Mouse (Mus musculus): ENCODE measurements around the gene Npcd. TPM values are rescaled to one million over a fixed set of nuclear protein-coding genes. Genes with fewer than 3 reads are reported as not detected.

Npcd gene
- polyA plus RNA-seq (2012; rRNA removed) = 0.47 and 0.87 TPM in 2 replicates

GRCm38 (mm10) chr15:79834130-79834880 is at the start of gene Npcd, which contains the start of gene Cbx6:
Gene Npcd (minus strand): TSS chr15:79834237.
Gene Cbx6 (minus strand): TSS chr15:79834688.
- DNase-seq (ENCODE audit: low spot score) = peak; percentile 85

DNA sequence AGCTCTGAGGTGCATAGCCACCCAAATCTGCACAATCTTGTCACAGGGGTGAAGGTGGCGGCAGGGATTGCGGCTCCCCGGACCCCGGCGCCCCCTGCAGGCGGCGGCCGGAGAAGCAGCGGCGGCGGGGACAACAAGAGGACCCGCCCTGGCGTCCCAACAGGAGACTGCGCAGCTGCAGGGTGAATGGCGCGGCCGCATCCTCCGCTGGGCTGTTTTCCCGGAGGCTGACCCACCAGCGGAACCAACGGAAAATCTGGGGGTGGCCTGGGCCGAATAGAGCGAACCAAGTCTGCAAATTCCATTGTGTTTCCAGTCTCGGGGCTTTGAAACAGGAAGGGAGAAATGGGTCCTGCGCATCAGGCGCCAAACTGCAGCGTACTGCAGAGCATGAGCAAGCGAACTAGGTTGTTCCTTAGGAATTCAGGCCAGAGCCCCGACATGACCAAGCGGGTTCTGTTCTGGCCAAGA is 49.4 kb upstream of the Npcd start:
- peak; percentile 96 for DNase-seq (ENCODE audit: low spot score)

DNA sequence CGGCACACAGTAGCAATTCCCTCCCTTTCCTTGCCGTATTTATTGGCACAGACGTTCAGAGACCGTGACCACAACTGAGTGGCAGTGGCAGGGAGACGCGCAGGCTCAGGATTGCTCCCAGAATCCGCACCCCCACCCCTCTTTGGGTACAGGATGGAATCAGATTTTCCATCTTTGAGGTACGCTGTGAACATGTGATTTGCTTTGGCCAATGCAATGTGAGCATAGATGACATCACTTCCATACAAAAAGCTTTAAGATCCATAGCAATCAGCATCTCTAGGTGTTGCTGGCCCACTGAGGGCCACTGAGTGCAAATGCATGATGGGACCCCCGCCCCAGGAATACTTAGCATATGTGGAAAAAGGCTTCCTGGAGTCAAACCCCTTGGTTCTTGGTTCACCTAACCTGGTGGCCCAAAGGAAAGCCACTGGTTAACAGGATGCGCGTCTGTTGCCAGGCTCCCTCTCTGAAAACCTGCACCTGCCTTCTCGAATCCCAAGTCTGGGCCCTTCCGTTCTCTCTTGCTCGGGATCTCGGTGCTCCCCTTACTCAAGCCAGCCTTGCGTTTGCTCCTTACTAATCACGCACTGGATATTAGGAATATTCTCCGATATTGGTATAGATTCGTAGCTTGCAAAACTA is 48.7 kb upstream of the Npcd start:
- DNase-seq (ENCODE audit: low spot score) = no peak

DNA sequence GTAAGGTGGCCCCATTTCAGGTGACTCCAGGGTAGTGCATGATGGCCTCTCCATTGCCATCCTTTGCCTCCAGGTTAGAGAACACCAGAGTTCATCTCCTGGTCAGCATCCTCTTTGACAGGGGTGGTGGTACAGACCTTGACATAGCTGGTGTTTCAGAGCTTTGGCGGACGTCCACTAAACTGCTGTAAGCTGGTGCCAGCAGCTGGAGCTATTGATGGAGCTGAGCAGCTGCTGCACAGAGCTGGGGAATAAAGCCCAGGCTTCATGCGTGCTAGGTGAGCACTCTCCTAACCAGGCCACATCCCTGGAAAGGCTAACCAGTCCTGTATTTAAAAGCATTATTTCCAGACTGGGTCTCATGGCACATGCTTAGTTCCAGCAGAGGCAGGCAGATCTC is 46.4 kb upstream of the Npcd start:
- DNase-seq (ENCODE audit: low spot score) = no peak

GRCm38 (mm10) chr15:79879319-79879718 is 45.3 kb upstream of the Npcd start:
- DNase-seq (ENCODE audit: low spot score) = peak; percentile 65

DNA sequence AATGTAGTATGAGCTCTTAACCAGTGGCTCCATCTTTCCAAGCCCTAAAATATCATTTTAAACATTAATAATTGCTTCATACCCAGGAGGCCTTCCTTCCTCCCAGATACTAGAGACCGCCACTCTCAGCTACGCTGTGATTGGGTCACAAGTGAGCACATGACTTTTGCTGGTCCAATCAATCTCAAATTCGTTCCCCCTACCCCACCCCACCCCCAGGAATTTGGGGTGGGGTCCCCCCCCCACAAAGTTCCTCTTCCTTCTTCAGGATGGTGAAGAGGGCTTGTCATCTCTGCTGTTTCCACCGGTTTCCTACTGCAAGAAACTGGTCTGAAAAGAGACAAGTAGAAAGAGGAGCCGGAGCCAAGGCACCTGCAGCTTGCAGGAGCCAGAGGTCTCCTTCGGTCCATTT is 44.7 kb upstream of the Npcd start:
- peak; percentile 29 for DNase-seq (ENCODE audit: low spot score)

- DNase-seq (ENCODE audit: low spot score) = no peak
These were observed 41.4 kb upstream of the Npcd start for GRCm38 (mm10) chr15:79875261-79875995.

DNA sequence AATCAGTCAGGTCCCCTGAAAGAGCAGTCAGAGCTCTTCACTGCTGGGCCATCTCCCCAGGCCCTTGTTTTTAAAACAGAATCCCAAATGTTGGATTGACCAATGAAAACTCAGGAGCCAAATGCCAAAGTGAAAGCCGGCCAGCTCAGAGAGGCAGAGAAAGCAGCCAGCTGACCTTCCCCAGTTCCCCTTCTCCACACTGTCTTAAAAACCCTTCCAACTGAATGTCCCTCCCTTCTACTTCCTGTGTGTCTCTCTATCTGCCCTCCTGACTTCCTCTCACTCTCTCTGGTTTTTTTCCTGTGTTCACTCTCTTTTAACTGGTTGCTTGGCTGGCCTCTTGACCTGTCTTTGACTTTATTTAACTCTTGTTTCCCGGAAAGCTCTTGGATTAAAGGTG is 40.0 kb upstream of the Npcd start:
- DNase-seq (ENCODE audit: low spot score) = no peak

GRCm38 (mm10) chr15:79873545-79873944 is 39.5 kb upstream of the Npcd start:
- DNase-seq (ENCODE audit: low spot score) = no peak

GRCm38 (mm10) chr15:79867260-79868002 is 33.4 kb upstream of the Npcd start:
- DNase-seq (ENCODE audit: low spot score) = no peak

- no peak for DNase-seq (ENCODE audit: low spot score)
These were observed 25.8 kb upstream of the Npcd start for GRCm38 (mm10) chr15:79859821-79860220.

GRCm38 (mm10) chr15:79858979-79859378 is 24.9 kb upstream of the Npcd start:
- DNase-seq (ENCODE audit: low spot score) = no peak

- DNase-seq (ENCODE audit: low spot score) = no peak
These were observed 16.1 kb upstream of the Npcd start for GRCm38 (mm10) chr15:79850143-79850542.

DNA sequence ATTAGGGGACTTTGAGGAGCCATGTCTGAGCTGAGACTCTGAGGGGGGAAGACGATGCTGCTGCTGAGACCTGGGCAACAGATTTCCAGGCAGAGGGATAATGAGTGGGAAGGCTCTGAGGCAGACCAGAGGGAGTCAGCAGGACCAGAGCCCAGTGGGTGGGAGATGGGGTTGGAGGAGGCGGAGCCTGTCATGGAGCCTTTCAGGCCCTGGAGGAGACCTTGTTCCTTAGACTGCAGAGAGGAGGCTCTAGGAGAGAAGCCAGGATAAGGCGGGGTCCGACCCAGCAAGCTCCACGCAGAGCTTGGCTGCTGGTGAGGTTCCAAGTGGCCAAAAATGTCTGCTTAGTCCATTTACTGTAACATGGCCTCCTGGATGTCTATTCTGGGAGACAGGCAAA is 13.1 kb upstream of the Npcd start:
- no peak for DNase-seq (ENCODE audit: low spot score)

DNA sequence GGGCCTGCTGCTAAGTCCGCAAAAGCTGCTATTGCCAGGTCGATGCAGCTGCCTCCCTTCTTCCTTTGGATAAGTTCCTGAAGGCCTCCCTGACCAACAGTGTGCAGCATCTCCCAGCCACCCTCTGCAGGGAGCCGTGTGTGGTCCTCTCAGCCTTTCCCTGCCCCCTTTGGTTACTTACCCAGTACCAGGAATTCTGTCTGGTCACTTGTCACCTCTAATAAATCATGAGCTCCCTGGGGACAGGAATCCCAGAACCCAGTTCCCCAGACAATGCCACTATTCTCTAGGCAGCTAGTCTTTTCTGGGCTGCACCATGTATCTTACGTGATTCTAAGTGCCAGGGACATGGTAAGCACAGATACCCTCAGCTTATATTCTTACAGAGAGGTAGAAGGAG is 11.9 kb upstream of the Npcd start:
- no peak for DNase-seq (ENCODE audit: low spot score)

DNA sequence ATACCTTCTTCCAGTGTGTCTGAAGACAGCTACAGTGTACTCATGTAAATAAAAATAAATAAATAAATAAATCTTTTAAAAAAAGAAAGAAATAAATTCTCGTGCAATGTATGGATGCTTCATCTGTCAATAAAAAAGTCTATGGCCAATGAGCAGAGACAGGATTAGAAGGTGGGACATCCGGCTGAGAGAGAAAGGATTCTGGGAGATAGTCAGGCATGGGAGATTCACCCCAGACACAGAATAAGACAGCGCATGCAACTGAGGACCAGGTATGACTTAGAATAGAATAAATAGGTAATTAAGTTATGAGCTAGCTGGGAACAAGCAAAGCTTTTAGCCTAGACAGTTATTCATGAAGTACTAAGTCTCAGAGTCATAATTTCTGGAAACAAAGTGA is 8.9 kb upstream of the Npcd start:
- no peak for DNase-seq (ENCODE audit: low spot score)

GRCm38 (mm10) chr15:79840281-79840680 is 6.2 kb upstream of the Npcd start:
- DNase-seq (ENCODE audit: low spot score) = no peak

- no peak for DNase-seq (ENCODE audit: low spot score)
These were observed 834 bp upstream of the Npcd start for GRCm38 (mm10) chr15:79834881-79835260.

- peak; percentile 50 for DNase-seq (ENCODE audit: low spot score)
These were observed 586 bp downstream of the Npcd start for GRCm38 (mm10) chr15:79833251-79834050.

GRCm38 (mm10) chr15:79832064-79832900 is 1.8 kb downstream of the Npcd start:
- no peak for DNase-seq (ENCODE audit: low spot score)
